Mouse (Mus musculus) lung, postnatal 0 days (tissue): ENCODE measurements around the gene Gm37240. TPM values are rescaled to one million over a fixed set of nuclear protein-coding genes. Genes with fewer than 3 reads are reported as not detected.

Source experiments
- ATAC-seq: fragments of 200-750 bp; cut with Nextera tagmentation; 2 replicates; pipeline ENCODE4 v1.8.0; 2017; ENCODE audit warnings: moderate library complexity
- DNase-seq: peaks from one replicate; pipeline ENCODE4 v3.0.0-alpha.2; 2016; ENCODE audit warnings: low spot score
- H3K27ac ChIP-seq: fragments of 300-500 bp; sonication (generic); 2 replicates; pipeline ENCODE4 v1.5.1; 2014; ENCODE audit warnings: antibody characterized with exemption, mild to moderate bottlenecking, low read length, mixed read lengths
- H3K27me3 ChIP-seq: fragments of 300-500 bp; sonication (generic); replicated peaks from 2 replicates; pipeline ENCODE4 v1.6.1; 2014; ENCODE audit warnings: low read length, mixed read lengths; ENCODE audit not compliant: insufficient read depth
- H3K36me3 ChIP-seq: fragments of 300-500 bp; sonication (generic); 2 replicates; pipeline ENCODE4 v1.6.1; 2014; ENCODE audit warnings: low read length, mixed read lengths; ENCODE audit not compliant: insufficient read depth
- H3K4me1 ChIP-seq: fragments of 300-500 bp; sonication (generic); 2 replicates; pipeline ENCODE4 v1.6.1; 2014; ENCODE audit warnings: antibody characterized with exemption, low read depth, low read length, mixed read lengths; ENCODE audit not compliant: insufficient read depth
- H3K4me2 ChIP-seq: fragments of 300-500 bp; sonication (generic); replicated peaks from 2 replicates; pipeline ENCODE4 v1.6.1; 2014; ENCODE audit warnings: low read depth, mild to moderate bottlenecking, low read length, moderate library complexity, mixed read lengths
- H3K4me3 ChIP-seq: fragments of 300-500 bp; sonication (generic); 2 replicates; pipeline ENCODE4 v1.5.1; 2014; ENCODE audit warnings: low read depth, low read length
- H3K9ac ChIP-seq: fragments of 300-500 bp; sonication (generic); replicated peaks from 2 replicates; pipeline ENCODE4 v1.6.1; 2014; ENCODE audit warnings: low read depth, mild to moderate bottlenecking
- H3K9me3 ChIP-seq: fragments of 300-500 bp; sonication (generic); 2 replicates; pipeline ENCODE4 v1.6.1; 2016; ENCODE audit warnings: low read length, mixed read lengths
- CTCF ChIP-seq: IDR thresholded peaks from 2 replicates; pipeline ENCODE4 v1.5.1; 2016; ENCODE audit warnings: antibody characterized with exemption, mild to moderate bottlenecking
- EP300 ChIP-seq: IDR thresholded peaks from 2 replicates; pipeline ENCODE4 v1.6.1; 2016; ENCODE audit warnings: antibody characterized with exemption, mild to moderate bottlenecking, control low read depth
- WGBS: fragments of 180-500 bp; shearing (Covaris S2); extraction: QIAGEN DNeasy Blood & Tissue Kit; methylation state at CpG from one replicate; pipeline ENCODE4 v1.1.7; 2014; 5-methylcytosine and 5-hydroxymethylcytosine counted together
- polyA plus RNA-seq: library from polyadenylated mRNA; unstranded; fragments of >200 nt; fragmentation: Nextera tagmentation; extraction: Ambion mirVana; gene quantifications from 2 replicates; pipeline ENCODE4 v1.2.1, GENCODE M21; 2015

Gene Gm37240
- polyA plus RNA-seq, 1 experiment from 2014 or later, result 8.9 TPM

DNA sequence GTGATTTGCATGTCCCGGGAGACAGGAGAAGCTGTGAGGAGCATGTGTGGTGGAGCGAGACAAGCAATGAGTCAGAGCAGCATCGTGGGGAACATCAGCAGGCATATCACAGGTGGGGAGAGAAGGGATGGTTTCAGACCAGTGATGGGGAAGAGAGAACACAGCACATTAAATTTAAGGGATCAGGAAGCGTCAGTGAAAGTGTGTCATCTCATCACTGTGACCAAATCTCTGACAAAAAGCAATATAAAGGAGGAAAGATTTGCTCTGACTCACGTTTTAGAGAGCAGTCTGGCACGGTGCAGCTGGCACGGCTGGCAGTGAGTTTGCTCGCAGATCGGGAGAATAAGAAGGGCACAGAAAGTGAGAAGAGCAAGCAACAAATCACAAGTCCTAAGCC, 592.1 kb downstream of the Gm37240 start:
- Histone ChIP-seq H3K4me2 (no peak overlapping the region), H3K9ac (no peak overlapping the region), H3K27me3 (no peaks in the 10 kb centered on the region), H3K9me3 (no peaks in the 10 kb centered on the region), H3K27ac (no peak overlapping the region), H3K4me1 (no peaks in the 10 kb centered on the region), H3K4me3 (no peak overlapping the region), H3K36me3 (no peaks in the 10 kb centered on the region)
- DNase-seq, result no peak
- 82% methylated on average over 9 of the region's 9 CpGs for WGBS
- TF ChIP-seq CTCF (no peak), EP300 (no peak)
- no peak for ATAC-seq

DNA sequence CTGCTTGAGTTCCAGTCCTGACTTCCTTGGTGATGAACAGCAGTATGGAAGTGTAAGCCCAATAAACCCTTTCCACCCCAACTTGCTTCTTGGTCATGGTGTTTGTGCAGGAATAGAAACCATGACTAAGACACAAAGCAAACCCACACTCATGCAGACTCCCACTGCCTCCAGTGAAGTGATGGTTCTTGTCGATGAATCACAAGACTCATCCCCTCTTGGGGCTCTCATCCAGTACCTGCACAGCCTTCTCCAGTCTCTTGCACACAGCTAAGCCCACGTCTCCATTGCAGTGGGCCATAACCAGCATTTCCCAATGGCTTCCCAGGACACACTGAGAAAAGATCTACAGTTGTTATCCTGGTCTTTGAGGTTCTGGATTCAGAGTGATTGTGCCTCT, 599.7 kb downstream of the Gm37240 start:
- no peak for TF ChIP-seq EP300
- no peak for TF ChIP-seq CTCF
- Histone ChIP-seq H3K9me3 (no peaks in the 10 kb centered on the region), H3K4me1 (no peaks in the 10 kb centered on the region), H3K36me3 (no peaks in the 10 kb centered on the region), H3K4me3 (no peak overlapping the region), H3K4me2 (no peak overlapping the region), H3K27me3 (no peaks in the 10 kb centered on the region), H3K9ac (no peak overlapping the region), H3K27ac (no peak overlapping the region)
- ATAC-seq (no peak), DNase-seq (no peak)
- 57% methylated on average over 2 of the region's 2 CpGs for WGBS

GRCm38 (mm10) chr3:85284483-85284882, 602.8 kb downstream of the Gm37240 start:
- H3K4me2 ChIP-seq, result no peak overlapping the region
- H3K9ac ChIP-seq, result no peak overlapping the region
- H3K4me1 ChIP-seq, result no peaks in the 10 kb centered on the region
- no peak overlapping the region for H3K27ac ChIP-seq
- ATAC-seq, result no peak
- 75% methylated on average over 2 of the region's 2 CpGs for WGBS
- H3K4me3 ChIP-seq, result no peak overlapping the region
- DNase-seq, result no peak
- TF ChIP-seq CTCF, result no peak
- no peak for TF ChIP-seq EP300
- H3K9me3 ChIP-seq, result no peaks in the 10 kb centered on the region
- no peaks in the 10 kb centered on the region for H3K27me3 ChIP-seq
- no peaks in the 10 kb centered on the region for H3K36me3 ChIP-seq

DNA sequence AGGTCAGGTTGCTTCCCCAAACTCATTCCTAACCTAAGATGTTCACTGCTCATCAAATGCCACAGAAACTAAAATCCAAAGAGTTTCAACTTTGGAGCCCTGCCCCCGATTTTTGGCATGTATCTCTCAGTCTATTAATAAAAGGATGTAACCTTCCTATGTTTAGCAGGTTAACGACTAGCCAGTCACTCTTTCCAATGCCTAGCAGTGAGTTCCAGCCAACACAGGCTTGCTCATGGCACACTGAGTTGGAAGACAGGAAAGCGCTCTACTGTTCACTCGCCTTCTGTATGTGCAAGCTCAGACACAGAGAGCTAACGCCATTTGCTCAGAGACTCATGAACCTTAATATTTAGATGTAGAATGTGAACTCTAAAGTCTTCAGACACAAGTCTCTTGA, 604.5 kb downstream of the Gm37240 start:
- Histone ChIP-seq H3K4me2 (no peak overlapping the region), H3K36me3 (no peaks in the 10 kb centered on the region), H3K9ac (no peak overlapping the region), H3K4me1 (no peaks in the 10 kb centered on the region), H3K27ac (no peak overlapping the region), H3K9me3 (no peaks in the 10 kb centered on the region), H3K27me3 (no peaks in the 10 kb centered on the region), H3K4me3 (no peak overlapping the region)
- DNase-seq, result no peak
- TF ChIP-seq EP300 (no peak), CTCF (no peak)
- ATAC-seq, result no peak
- 71% methylated on average over 5 of the region's 5 CpGs for WGBS

GRCm38 (mm10) chr3:85275075-85275474, 612.2 kb downstream of the Gm37240 start:
- Histone ChIP-seq H3K9ac (no peak overlapping the region), H3K27me3 (no peaks in the 10 kb centered on the region), H3K27ac (no peak overlapping the region), H3K4me3 (no peak overlapping the region), H3K4me1 (no peaks in the 10 kb centered on the region), H3K9me3 (no peaks in the 10 kb centered on the region), H3K4me2 (no peak overlapping the region), H3K36me3 (no peaks in the 10 kb centered on the region)
- ATAC-seq (peak; percentile 90), DNase-seq (peak; percentile 72)
- WGBS, result 40% methylated on average over 10 of the region's 10 CpGs
- TF ChIP-seq EP300 (peak; percentile 82), CTCF (peak; percentile 52)

GRCm38 (mm10) chr3:85271491-85271890, 615.8 kb downstream of the Gm37240 start:
- no peaks in the 10 kb centered on the region for H3K36me3 ChIP-seq
- H3K4me3 ChIP-seq, result no peak overlapping the region
- no peaks in the 10 kb centered on the region for H3K9me3 ChIP-seq
- no peaks in the 10 kb centered on the region for H3K4me1 ChIP-seq
- ATAC-seq (peak; percentile 41; the same call in 1 of the 2 replicates), DNase-seq (peak; percentile 18)
- TF ChIP-seq CTCF (no peak), EP300 (peak; percentile 29; the same call in 1 of the 2 replicates)
- H3K27me3 ChIP-seq, result no peaks in the 10 kb centered on the region
- WGBS, result 71% methylated on average over 2 of the region's 2 CpGs
- no peak overlapping the region for H3K27ac ChIP-seq
- H3K9ac ChIP-seq, result no peak overlapping the region
- no peak overlapping the region for H3K4me2 ChIP-seq

- Histone ChIP-seq H3K9me3 (no peaks in the 10 kb centered on the region), H3K9ac (no peak overlapping the region), H3K36me3 (no peaks in the 10 kb centered on the region), H3K4me1 (no peaks in the 10 kb centered on the region), H3K27me3 (no peaks in the 10 kb centered on the region), H3K27ac (no peak overlapping the region), H3K4me2 (no peak overlapping the region), H3K4me3 (no peak overlapping the region)
- ATAC-seq (no peak), DNase-seq (no peak)
- TF ChIP-seq EP300 (no peak), CTCF (no peak)
- 72% methylated on average over 2 of the region's 2 CpGs for WGBS
Measured at GRCm38 (mm10) chr3:85264963-85265362, 622.4 kb downstream of the Gm37240 start.
